Mouse (Mus musculus) heart, adult 18-20 months (tissue): ENCODE data around the gene Fadd. TPM values are rescaled to one million over a fixed set of nuclear protein-coding genes. Genes with fewer than 3 reads are reported as not detected.

Experiments
- DNase-seq, 2 experiments: peaks; one replicate each; pipeline ENCODE4 v3.0.0; 2021 to 2022; ENCODE audit warnings: mixed read lengths in 1 of 2
- total RNA-seq, 2 experiments: library from RNA; stranded (reverse); gene quantifications; 2 replicates each; pipeline ENCODE4 v1.2.3; 2021

Gene Fadd
- total RNA-seq, 2 experiments from 2014 or later: 8.5 to 8.6 TPM

GRCm38 (mm10) chr7:144581559-144582283 is 542 bp downstream of the Fadd start:
- peak; percentile 89 to 92 for DNase-seq

- peak; percentile 73 to 80 for DNase-seq
Measured at GRCm38 (mm10) chr7:144577876-144578275, 4.4 kb downstream of the Fadd start.

GRCm38 (mm10) chr7:144572234-144572633 is 10.0 kb downstream of the Fadd start:
- no peak for DNase-seq

GRCm38 (mm10) chr7:144571598-144571997 is 10.7 kb downstream of the Fadd start:
- no peak for DNase-seq

GRCm38 (mm10) chr7:144569428-144569827 is 12.8 kb downstream of the Fadd start:
- peak; percentile 81 to 83 for DNase-seq

- no peak for DNase-seq
Measured at GRCm38 (mm10) chr7:144568091-144568490, 14.2 kb downstream of the Fadd start.

GRCm38 (mm10) chr7:144566921-144567682 is 15.2 kb downstream of the Fadd start:
- no peak for DNase-seq

GRCm38 (mm10) chr7:144563456-144564155 is 18.7 kb downstream of the Fadd start:
- no peak for DNase-seq

GRCm38 (mm10) chr7:144562016-144562415 is 20.2 kb downstream of the Fadd start:
- DNase-seq: no peak

- DNase-seq: no peak
Measured at GRCm38 (mm10) chr7:144560594-144560993, 21.7 kb downstream of the Fadd start.

GRCm38 (mm10) chr7:144558552-144558951 is 23.7 kb downstream of the Fadd start:
- DNase-seq: no peak

GRCm38 (mm10) chr7:144554123-144554472 is 28.2 kb downstream of the Fadd start:
- no peak for DNase-seq

GRCm38 (mm10) chr7:144553237-144554122 is 28.8 kb downstream of the Fadd start, which contains the start of gene Ppfia1:
Gene Ppfia1, minus strand, starts transcription at chr7:144553729.
- peak; percentile 98 for DNase-seq

GRCm38 (mm10) chr7:144552274-144552673 is 30.0 kb downstream of the Fadd start:
- DNase-seq: no peak

GRCm38 (mm10) chr7:144550811-144551210 is 31.5 kb downstream of the Fadd start:
- no peak for DNase-seq

- no peak for DNase-seq
Measured at GRCm38 (mm10) chr7:144549904-144550566, 32.2 kb downstream of the Fadd start.

- peak; percentile 75 to 85 for DNase-seq
Measured at GRCm38 (mm10) chr7:144545231-144545630, 37.0 kb downstream of the Fadd start.

GRCm38 (mm10) chr7:144541351-144541750 is 40.9 kb downstream of the Fadd start:
- DNase-seq: no peak

- no peak for DNase-seq
Measured at GRCm38 (mm10) chr7:144539146-144539545, 43.1 kb downstream of the Fadd start.

- peak in 1 of 2 experiments; percentile 36 for DNase-seq
Measured at GRCm38 (mm10) chr7:144538030-144538644, 44.1 kb downstream of the Fadd start.

GRCm38 (mm10) chr7:144536367-144536766 is 45.9 kb downstream of the Fadd start:
- DNase-seq: no peak
